19 mouse cellular contexts compared by ENCODE assay signal in the genomic region with DNA sequence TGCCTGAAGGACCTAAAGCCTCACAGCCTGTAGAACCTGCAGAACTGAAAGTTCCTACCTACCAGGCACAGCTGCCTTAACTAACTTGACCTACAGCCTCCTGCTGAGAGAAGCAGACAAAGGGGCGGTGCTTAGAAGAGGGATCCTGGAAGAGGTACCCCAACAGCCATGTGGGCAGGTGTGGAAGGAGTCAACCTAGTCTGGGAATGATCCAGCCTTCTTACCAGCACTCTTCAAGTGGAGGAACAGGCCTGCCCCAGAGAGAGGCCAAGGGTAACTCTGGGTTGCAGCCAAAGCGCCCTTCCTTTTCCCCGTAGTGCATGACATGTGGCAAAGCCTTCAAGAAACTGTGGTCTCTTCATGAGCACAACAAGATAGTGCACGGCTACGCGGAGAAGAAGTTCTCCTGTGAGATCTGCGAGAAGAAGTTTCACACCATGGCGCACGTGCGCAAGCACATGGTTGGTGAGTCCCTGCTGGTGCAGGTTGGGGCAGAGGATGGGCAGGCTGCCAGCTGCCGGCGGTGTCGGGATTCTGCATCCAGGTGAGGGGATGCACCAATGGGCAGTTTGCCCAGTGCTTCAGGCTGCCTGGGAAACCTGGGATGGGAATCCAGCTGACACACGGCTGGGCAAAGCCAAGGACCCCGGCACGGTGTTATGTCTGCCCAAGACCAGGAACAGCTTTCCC. TPM values are rescaled to one million over a fixed set of nuclear protein-coding genes. Genes with fewer than 3 reads are reported as not detected.
A peak's percentile ranks its signal among the peaks of the same experiment; 100 is the strongest.
DNase-seq lines count a peak whose midpoint lies in the region; ATAC-seq lines count a peak whose summit lies in the region.
"Had no signal": no experiment of that assay in that cellular context is flagged by ENCODE, and none has a peak within 500 bp of the region (broad histone marks: within the 10 kb centered on the region; RNA-seq: fewer than 3 reads in every experiment).

No protein-coding gene starts in this region.

- H3K4me1 ChIP-seq in embryonic facial prominence, embryonic 15.5 days, result peaks cover 55% of the 10 kb centered on the region

- H3K4me2 ChIP-seq in embryonic facial prominence, embryonic 15.5 days (replicated peaks), result no peak overlapping the region
- H3K4me2 ChIP-seq: hindbrain, embryonic 12.5 days; kidney, embryonic 15.5 days; liver, embryonic 11.5 days had no signal

- DNase-seq in cerebellum, adult 11-12 months, result peak; percentile 60
- DNase-seq in cerebellum, adult 9-11 months, result peak; percentile 48
- peak; percentile 39 for DNase-seq in lung, postnatal 10 days
- no peak for DNase-seq in spleen, adult 12 weeks (ENCODE audit: low spot score)
- no peak for DNase-seq in ovary, adult 18-20 months (ENCODE audit: low spot score)
- no peak for DNase-seq in layer of hippocampus, adult 9-11 months
- DNase-seq: embryo, embryonic 11 days; midbrain, embryonic 14.5 days; thymus, adult 2 months had no signal

- H3K9ac ChIP-seq in embryonic facial prominence, embryonic 15.5 days, result no peak overlapping the region
- H3K9ac ChIP-seq: kidney, embryonic 15.5 days had no signal

- no peaks in the 10 kb centered on the region for H3K9me3 ChIP-seq in embryonic facial prominence, embryonic 15.5 days (replicated peaks)
- H3K9me3 ChIP-seq: hindbrain, embryonic 12.5 days; kidney, embryonic 15.5 days; limb, embryonic 10.5 days had no signal

- no peak for ATAC-seq in cerebellum, adult (ENCODE audit: insufficient number of reproducible peaks, low FRiP score, low TSS enrichment)
- ATAC-seq in embryonic facial prominence, embryonic 15.5 days (ENCODE audit: insufficient number of reproducible peaks, low FRiP score, low TSS enrichment, low read depth), result no peak
- ATAC-seq: forebrain, embryonic 14.5 days; intestine, embryonic 16.5 days had no signal

- H3K36me3 ChIP-seq in embryonic facial prominence, embryonic 15.5 days, result peaks cover 61% of the 10 kb centered on the region

- no peak overlapping the region for H3K4me3 ChIP-seq in embryonic facial prominence, embryonic 15.5 days (replicated peaks)
- H3K4me3 ChIP-seq: erythroblast, embryonic 14.5 days; hindbrain, embryonic 12.5 days; kidney, embryonic 15.5 days; limb, embryonic 10.5 days had no signal

- H3K27ac ChIP-seq in embryonic facial prominence, embryonic 15.5 days (replicated peaks), result 0 out of 2 replicates have a peak overlapping the region, but pooled peaks have one; percentile 22
- H3K27ac ChIP-seq: hindbrain, embryonic 12.5 days; kidney, embryonic 15.5 days; limb, embryonic 10.5 days had no signal

- H3K27me3 ChIP-seq in embryonic facial prominence, embryonic 15.5 days, result no peaks in the 10 kb centered on the region
- H3K27me3 ChIP-seq: hindbrain, embryonic 12.5 days; kidney, embryonic 15.5 days had no signal

- WGBS in embryonic facial prominence, embryonic 15.5 days, result 81% methylated on average over 16 of the region's 16 CpGs

RNA-seq across cellular contexts. Expression of a gene that starts 6.2 kb away (rescaled TPM):
- 34.0 and 35.4 TPM in 2 replicates for polyA plus RNA-seq in embryonic facial prominence, embryonic 15.5 days (2015; fragmentation: Nextera tagmentation; extraction: Ambion mirVana)

RNA-seq across cellular contexts. Expression of a gene that starts 12.1 kb away (rescaled TPM):
- polyA plus RNA-seq in embryonic facial prominence, embryonic 15.5 days (2015; fragmentation: Nextera tagmentation; extraction: Ambion mirVana), result 16.7 and 23.2 TPM in 2 replicates
- polyA plus RNA-seq: erythroblast, embryonic 14.5 days; liver, embryonic 11.5 days; small intestine, adult 2 months had no signal

RNA-seq across cellular contexts. Expression of a gene that starts 27.0 kb away (rescaled TPM):
- 1.2 and 2.5 TPM in 2 replicates for polyA plus RNA-seq in embryonic facial prominence, embryonic 15.5 days (2015; fragmentation: Nextera tagmentation; extraction: Ambion mirVana)
- polyA plus RNA-seq: erythroblast, embryonic 14.5 days; forebrain, embryonic 14.5 days; limb, embryonic 10.5 days; liver, embryonic 11.5 days had no signal

RNA-seq across cellular contexts. Expression of a gene that starts 46.3 kb away (rescaled TPM):
- 66.5 and 71.5 TPM in 2 replicates for polyA plus RNA-seq in embryonic facial prominence, embryonic 15.5 days (2015; fragmentation: Nextera tagmentation; extraction: Ambion mirVana)

RNA-seq across cellular contexts. Expression of a gene that starts 55.2 kb away (rescaled TPM):
- polyA plus RNA-seq in embryonic facial prominence, embryonic 15.5 days (2015; fragmentation: Nextera tagmentation; extraction: Ambion mirVana), result 111 and 116 TPM in 2 replicates

Comparison
In these comparisons a context has a peak if more than half of its experiments do, and no peak if none do; other contexts are left out.
1. DNase-seq: peak in cerebellum, adult 11-12 months (single experiment), cerebellum, adult 9-11 months (single experiment) and lung, postnatal 10 days (single experiment); none in spleen, adult 12 weeks (single experiment), ovary, adult 18-20 months (single experiment) and layer of hippocampus, adult 9-11 months (single experiment).